Mouse (Mus musculus) central nervous system, embryonic 11.5 days (tissue): ENCODE measurements around the gene Maged2. TPM values are rescaled to one million over a fixed set of nuclear protein-coding genes. Genes with fewer than 3 reads are reported as not detected.

ENCODE experiments used
- polyA plus RNA-seq: library from polyadenylated mRNA; depleted of rRNA; stranded (reverse); fragments of >200 nt; gene quantifications from 2 replicates; pipeline ENCODE4 v1.2.3, GENCODE M21; 2012; rRNA removed

Gene Maged2
- 175 and 215 TPM in 2 replicates for polyA plus RNA-seq

GRCm38 (mm10) chrX:150814139-150814469 lies at the start of gene Maged2:
Maged2 (minus strand) TSS chrX:150814345.

Other genes with a start within 250 kb of the Maged2 start
- 6.1 and 10.6 TPM in 2 replicates for gene Pfkfb1, start 226.1 kb downstream of the Maged2 start, polyA plus RNA-seq
- 25.3 and 29.4 TPM in 2 replicates for gene Apex2, start 224.5 kb downstream of the Maged2 start, polyA plus RNA-seq
- 54.3 and 59.0 TPM in 2 replicates for gene Tro, start 156.8 kb downstream of the Maged2 start, polyA plus RNA-seq
- 33.3 and 34.2 TPM in 2 replicates for gene Gnl3l, start 203.0 kb upstream of the Maged2 start, polyA plus RNA-seq
- gene Fgd1, start 231.8 kb upstream of the Maged2 start, polyA plus RNA-seq, result 23.2 and 31.3 TPM in 2 replicates